Mouse (Mus musculus) embryonic facial prominence, embryonic 11.5 days (tissue): ENCODE data around the gene Rec114. TPM values are rescaled to one million over a fixed set of nuclear protein-coding genes. Genes with fewer than 3 reads are reported as not detected.

Experiments used
- ATAC-seq: fragments of 200-750 bp; cut with Nextera tagmentation; replicated peaks from 2 replicates; pipeline ENCODE4 v1.8.0; 2017; ENCODE audit warnings: low read depth; ENCODE audit not compliant: insufficient number of reproducible peaks, low FRiP score, low TSS enrichment
- DNase-seq: peaks from one replicate; pipeline ENCODE4 v3.0.0-alpha.2; 2015; ENCODE audit warnings: low spot score
- H3K27ac ChIP-seq: fragments of 300-500 bp; sonication (generic); replicated peaks from 2 replicates; pipeline ENCODE4 v1.5.1; 2014; ENCODE audit warnings: mild to moderate bottlenecking, low read depth, low read length, control low read depth
- H3K27me3 ChIP-seq: fragments of 300-500 bp; sonication (generic); 2 replicates; pipeline ENCODE4 v1.6.1; 2014; ENCODE audit warnings: mild to moderate bottlenecking, low read length, moderate library complexity, mixed read lengths; ENCODE audit not compliant: control insufficient read depth, insufficient read depth
- H3K36me3 ChIP-seq: fragments of 300-500 bp; sonication (generic); replicated peaks from 2 replicates; pipeline ENCODE4 v1.6.1; 2014; ENCODE audit warnings: low read depth, mild to moderate bottlenecking, low read length, moderate library complexity, mixed read lengths; ENCODE audit not compliant: control insufficient read depth, insufficient read depth
- H3K4me1 ChIP-seq: fragments of 300-500 bp; sonication (generic); 2 replicates; pipeline ENCODE4 v1.6.1; 2014; ENCODE audit warnings: low read length, mixed read lengths; ENCODE audit not compliant: control insufficient read depth, insufficient read depth
- H3K4me2 ChIP-seq: fragments of 300-500 bp; sonication (generic); 2 replicates; pipeline ENCODE4 v1.6.1; 2014; ENCODE audit warnings: low read depth, mild to moderate bottlenecking, control low read depth, low read length, moderate library complexity
- H3K4me3 ChIP-seq: fragments of 300-500 bp; sonication (generic); 2 replicates; pipeline ENCODE4 v1.5.1; 2014; ENCODE audit warnings: low read depth, low read length, control low read depth
- H3K9ac ChIP-seq: fragments of 300-500 bp; sonication (generic); replicated peaks from 2 replicates; pipeline ENCODE4 v1.6.1; 2014; ENCODE audit warnings: mild to moderate bottlenecking, control low read depth, low read length
- H3K9me3 ChIP-seq: fragments of 300-500 bp; sonication (generic); replicated peaks from 2 replicates; pipeline ENCODE4 v1.6.1; 2016; ENCODE audit warnings: mild to moderate bottlenecking, low read length, inconsistent platforms, mixed read lengths; ENCODE audit not compliant: control insufficient read depth
- WGBS: fragments of 180-500 bp; shearing (Covaris S2); extraction: QIAGEN DNeasy Blood & Tissue Kit; methylation state at CpG from one replicate; pipeline ENCODE4 v1.1.7; 2014; 5-methylcytosine and 5-hydroxymethylcytosine counted together
- polyA plus RNA-seq: library from polyadenylated mRNA; unstranded; fragments of >200 nt; fragmentation: Nextera tagmentation; extraction: Ambion mirVana; gene quantifications from 2 replicates; pipeline ENCODE4 v1.2.1, GENCODE M21; 2014

Rec114 gene
- polyA plus RNA-seq, 1 experiment from 2014 or later, result 1.9 TPM

- DNase-seq (no peak), ATAC-seq (no peak)
- H3K36me3 ChIP-seq, result no peaks in the 10 kb centered on the region
- no peak overlapping the region for H3K9ac ChIP-seq
- no peaks in the 10 kb centered on the region for H3K4me1 ChIP-seq
- no peaks in the 10 kb centered on the region for H3K9me3 ChIP-seq
- WGBS, result 49% methylated on average over 2 of the region's 2 CpGs
- no peak overlapping the region for H3K4me3 ChIP-seq
- no peak overlapping the region for H3K4me2 ChIP-seq
- H3K27ac ChIP-seq, result no peak overlapping the region
- H3K27me3 ChIP-seq, result no peaks in the 10 kb centered on the region
These were observed 18.3 kb upstream of the Rec114 start for GRCm38 (mm10) chr9:58762086-58762485.

DNA sequence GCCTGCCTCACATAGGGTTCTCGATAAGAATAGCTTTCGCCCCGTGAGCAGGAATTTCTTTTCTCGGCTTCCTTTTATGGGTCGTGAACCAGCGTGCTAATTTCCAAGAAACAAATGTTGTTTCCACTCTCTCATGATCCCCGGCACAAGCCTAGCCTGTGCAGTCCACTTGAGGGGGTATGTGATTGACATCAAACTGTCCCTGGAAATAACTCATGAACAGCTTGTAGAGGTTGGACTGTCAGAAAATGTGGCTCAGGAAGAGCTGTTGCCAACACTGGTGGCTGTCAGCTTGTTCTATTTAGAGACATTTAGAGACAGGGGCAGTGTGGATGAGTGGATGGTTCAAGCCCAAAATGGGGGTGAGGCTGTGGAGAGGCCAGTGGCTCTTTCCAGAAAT is 15.0 kb upstream of the Rec114 start:
- Histone ChIP-seq H3K9ac (no peak overlapping the region), H3K36me3 (no peaks in the 10 kb centered on the region), H3K27ac (no peak overlapping the region), H3K9me3 (no peaks in the 10 kb centered on the region), H3K4me2 (no peak overlapping the region), H3K4me1 (no peaks in the 10 kb centered on the region), H3K27me3 (no peaks in the 10 kb centered on the region), H3K4me3 (no peak overlapping the region)
- ATAC-seq (no peak), DNase-seq (no peak)
- WGBS, result 91% methylated on average over 7 of the region's 7 CpGs

DNA sequence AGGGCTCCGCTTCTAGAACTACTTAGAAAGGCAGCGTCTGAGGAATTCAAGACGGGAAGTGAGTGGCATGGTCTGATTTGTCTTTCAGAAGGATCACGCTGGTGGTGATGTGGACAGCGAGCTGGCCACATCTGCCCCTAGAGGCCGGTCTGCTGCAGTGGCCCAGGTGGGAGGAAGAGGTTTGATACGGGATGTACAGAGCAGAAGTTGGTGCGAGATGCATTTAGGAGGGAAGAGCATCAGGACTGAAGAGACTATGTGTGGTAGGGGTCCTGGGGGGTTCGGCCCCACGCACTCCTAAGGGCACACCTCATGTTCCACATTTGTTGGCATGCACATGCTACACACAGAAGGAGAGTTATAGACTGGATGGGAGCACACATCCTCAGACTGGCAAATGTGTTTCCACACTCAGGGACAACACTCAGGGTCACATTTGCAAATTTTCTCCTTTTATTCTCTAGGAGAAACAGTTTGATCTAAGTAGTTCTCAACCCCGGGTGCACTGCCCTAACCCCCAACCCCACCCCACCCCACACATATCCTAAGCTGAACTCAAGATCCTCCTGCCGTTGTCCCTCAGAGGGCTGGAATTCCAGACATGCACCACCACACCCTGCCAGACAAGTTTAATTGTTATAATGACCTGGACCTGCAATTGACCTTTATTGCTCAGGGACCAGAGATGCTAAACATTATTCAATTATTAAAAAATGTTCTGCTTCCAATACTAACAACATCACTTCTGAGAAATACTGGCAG is 12.8 kb upstream of the Rec114 start:
- Histone ChIP-seq H3K4me1 (no peaks in the 10 kb centered on the region), H3K27ac (no peak overlapping the region), H3K27me3 (no peaks in the 10 kb centered on the region), H3K9ac (no peak overlapping the region), H3K9me3 (no peaks in the 10 kb centered on the region), H3K4me3 (no peak overlapping the region), H3K36me3 (no peaks in the 10 kb centered on the region), H3K4me2 (no peak overlapping the region)
- DNase-seq (no peak), ATAC-seq (no peak)
- 70% methylated on average over 12 of the region's 12 CpGs for WGBS

DNA sequence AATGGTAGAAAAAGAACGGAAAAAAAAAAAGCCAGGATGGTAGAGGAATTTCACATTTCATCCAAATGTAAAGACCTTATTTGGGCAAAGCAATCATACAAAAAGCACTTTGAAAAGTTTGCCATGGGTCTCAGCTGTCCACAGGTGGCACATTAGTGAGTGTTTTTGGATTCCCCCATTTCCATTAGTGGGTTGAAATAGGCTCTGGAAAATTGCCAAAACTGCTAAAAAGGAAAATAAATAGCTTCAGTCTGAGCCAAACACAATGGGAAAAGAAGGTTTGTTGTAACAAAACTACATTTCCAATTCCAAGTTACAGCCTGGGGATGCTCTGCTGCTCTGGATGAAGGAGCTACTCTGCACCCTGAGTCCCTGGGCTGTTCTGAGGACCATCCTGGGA is 9.8 kb upstream of the Rec114 start:
- no peak for ATAC-seq

GRCm38 (mm10) chr9:58748142-58748541 is 4.4 kb upstream of the Rec114 start:
- no peaks in the 10 kb centered on the region for H3K36me3 ChIP-seq
- 62% methylated on average over 4 of the region's 4 CpGs for WGBS
- no peaks in the 10 kb centered on the region for H3K4me1 ChIP-seq
- DNase-seq (no peak), ATAC-seq (no peak)
- H3K4me2 ChIP-seq, result no peak overlapping the region
- no peak overlapping the region for H3K9ac ChIP-seq
- H3K27ac ChIP-seq, result no peak overlapping the region
- H3K4me3 ChIP-seq, result no peak overlapping the region
- no peaks in the 10 kb centered on the region for H3K27me3 ChIP-seq
- no peaks in the 10 kb centered on the region for H3K9me3 ChIP-seq

More for the DNA sequence above, 9.8 kb upstream of the Rec114 start:
- Histone ChIP-seq H3K36me3 (no peaks in the 10 kb centered on the region), H3K4me3 (no peak overlapping the region), H3K27ac (no peak overlapping the region), H3K4me1 (no peaks in the 10 kb centered on the region), H3K9me3 (no peaks in the 10 kb centered on the region), H3K4me2 (no peak overlapping the region), H3K9ac (no peak overlapping the region), H3K27me3 (no peaks in the 10 kb centered on the region)
- 91% methylated on average over 1 of the region's 1 CpGs for WGBS
- DNase-seq, result no peak

DNA sequence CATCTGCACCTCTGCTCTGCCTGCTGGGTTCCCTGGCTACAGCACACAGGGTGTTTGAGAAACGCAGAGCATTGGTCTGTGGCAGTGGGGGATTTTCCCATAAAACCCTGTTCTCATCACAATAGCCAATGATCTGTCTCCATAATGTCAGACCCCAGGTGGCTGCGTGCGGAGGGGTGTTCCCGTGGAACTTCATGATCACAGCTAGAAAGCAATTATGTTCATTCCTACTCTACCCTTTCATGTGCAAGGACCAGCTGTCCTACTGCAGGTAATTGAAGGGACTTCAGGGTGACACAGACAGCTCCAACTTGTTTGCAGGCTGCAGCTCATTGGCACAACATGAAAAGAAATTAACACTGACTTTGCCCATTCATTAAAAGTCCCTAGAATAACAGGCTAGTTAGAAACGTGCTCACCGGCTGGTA is 3.6 kb upstream of the Rec114 start:
- no peaks in the 10 kb centered on the region for H3K9me3 ChIP-seq
- DNase-seq, result no peak
- H3K36me3 ChIP-seq, result no peaks in the 10 kb centered on the region
- H3K27ac ChIP-seq, result no peak overlapping the region
- no peaks in the 10 kb centered on the region for H3K4me1 ChIP-seq
- H3K27me3 ChIP-seq, result no peaks in the 10 kb centered on the region
- no peak overlapping the region for H3K9ac ChIP-seq
- 51% methylated on average over 6 of the region's 6 CpGs for WGBS
- ATAC-seq, result no peak
- no peak overlapping the region for H3K4me2 ChIP-seq
- H3K4me3 ChIP-seq, result no peak overlapping the region

GRCm38 (mm10) chr9:58742692-58743091 is 1.1 kb downstream of the Rec114 start:
- Histone ChIP-seq H3K36me3 (no peaks in the 10 kb centered on the region), H3K27ac (no peak overlapping the region), H3K4me2 (no peak overlapping the region), H3K9ac (no peak overlapping the region), H3K27me3 (no peaks in the 10 kb centered on the region), H3K4me1 (no peaks in the 10 kb centered on the region), H3K9me3 (no peaks in the 10 kb centered on the region), H3K4me3 (no peak overlapping the region)
- ATAC-seq, result no peak
- 92% methylated on average over 2 of the region's 2 CpGs for WGBS
- DNase-seq, result no peak

DNA sequence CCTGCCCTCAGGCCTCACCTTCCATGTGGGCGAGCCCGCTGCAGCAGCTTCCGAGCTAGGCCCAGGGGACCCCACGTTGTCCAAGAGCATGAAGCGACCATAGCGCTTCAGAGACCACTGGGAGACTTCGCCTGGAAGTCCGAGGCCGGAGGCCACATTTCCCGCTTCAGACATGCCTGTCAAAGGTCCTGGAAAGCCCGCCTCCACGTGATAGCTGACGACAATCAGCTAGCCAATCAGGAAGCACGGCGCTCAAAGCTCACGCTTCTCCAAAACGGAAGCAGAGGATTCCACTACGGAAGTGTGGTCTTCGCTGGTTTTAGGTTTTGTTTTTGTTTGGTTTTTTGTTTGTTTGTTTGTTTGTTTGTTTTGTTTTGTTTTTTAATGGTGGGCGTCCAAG is 2.4 kb downstream of the Rec114 start:
- H3K27ac ChIP-seq, result no peak overlapping the region
- no peaks in the 10 kb centered on the region for H3K27me3 ChIP-seq
- no peaks in the 10 kb centered on the region for H3K9me3 ChIP-seq
- H3K9ac ChIP-seq, result no peak overlapping the region
- 76% methylated on average over 20 of the region's 20 CpGs for WGBS
- H3K36me3 ChIP-seq, result no peaks in the 10 kb centered on the region
- no peaks in the 10 kb centered on the region for H3K4me1 ChIP-seq
- H3K4me3 ChIP-seq, result no peak overlapping the region
- DNase-seq, result no peak
- ATAC-seq, result no peak
- no peak overlapping the region; the same call in 1 of the 2 replicates for H3K4me2 ChIP-seq
